Mouse (Mus musculus): ENCODE measurements at regions not wholly inside any gene's neighbourhood (a gene's known extent, or its start where the extent isn't known, plus 50 kb on each side); places are given as distances from the start of the nearest gene placed in this dataset.

DNA sequence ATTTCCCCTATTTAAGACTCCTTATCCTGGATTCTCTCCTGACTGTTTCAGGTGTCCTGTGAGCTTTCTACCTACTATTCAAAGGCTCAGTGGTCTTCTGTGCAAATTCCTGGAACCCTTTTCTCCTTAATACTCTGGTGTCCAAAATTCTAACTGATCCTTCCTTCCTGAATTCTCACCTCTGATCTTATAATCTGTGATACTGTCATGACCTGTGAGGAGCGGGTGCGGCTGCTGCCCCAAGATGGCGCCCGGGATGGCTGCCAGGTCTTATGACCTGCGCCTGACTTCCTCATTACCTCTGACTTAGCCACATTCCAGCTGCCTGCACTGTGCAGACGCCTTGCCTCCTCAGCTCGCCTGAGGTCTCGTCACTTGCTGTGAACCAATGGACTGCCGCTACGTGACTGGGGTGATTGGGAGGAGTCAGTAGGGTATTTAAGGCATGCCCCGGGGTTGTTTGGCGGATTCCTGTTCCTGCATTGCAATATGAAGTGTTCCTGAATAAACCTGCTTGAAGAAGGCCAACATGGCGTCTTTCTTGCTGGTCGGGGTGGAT lies 131.2 kb downstream of the Ptbp2 start:
- DNase-seq = no peak

DNA sequence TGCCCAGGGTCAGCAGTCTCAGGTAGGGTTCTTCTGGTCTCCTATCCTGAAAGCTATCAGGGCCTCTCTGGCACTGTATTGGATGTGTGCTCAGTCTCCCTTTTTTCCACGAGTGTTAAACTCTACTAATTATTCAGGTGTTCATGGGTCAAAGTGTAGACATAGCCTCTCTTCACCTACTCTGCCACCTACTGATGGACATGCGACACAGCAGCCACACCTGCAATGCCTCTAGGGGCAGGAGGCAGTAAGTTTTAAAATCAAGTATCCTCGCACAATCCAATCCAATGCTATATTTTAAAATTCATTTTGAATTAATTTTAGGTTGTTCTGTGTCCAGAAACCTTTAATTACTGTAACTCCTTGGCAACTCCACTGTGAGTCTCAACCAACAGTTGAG lies 145.6 kb downstream of the Ptbp2 start:
- no peak for DNase-seq

DNA sequence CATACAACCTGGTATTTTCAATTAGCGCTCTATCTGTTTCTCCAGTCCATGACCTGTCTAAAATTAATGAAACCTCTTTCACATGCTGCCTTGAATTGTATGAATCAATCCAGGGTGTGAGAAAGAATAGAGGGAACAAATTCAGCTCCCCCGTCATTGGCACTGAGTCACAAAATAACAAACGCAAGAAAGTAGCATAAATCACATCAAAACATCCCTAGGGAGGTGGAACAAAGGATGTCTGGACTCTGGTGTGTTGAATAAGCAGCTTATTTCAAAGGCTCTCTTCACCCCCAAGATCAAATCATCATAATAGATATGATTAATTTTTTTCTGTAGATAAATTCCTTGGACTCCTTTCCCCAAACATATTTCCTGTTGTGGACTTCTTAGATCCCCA lies 148.6 kb downstream of the Ptbp2 start:
- no peak for DNase-seq

DNA sequence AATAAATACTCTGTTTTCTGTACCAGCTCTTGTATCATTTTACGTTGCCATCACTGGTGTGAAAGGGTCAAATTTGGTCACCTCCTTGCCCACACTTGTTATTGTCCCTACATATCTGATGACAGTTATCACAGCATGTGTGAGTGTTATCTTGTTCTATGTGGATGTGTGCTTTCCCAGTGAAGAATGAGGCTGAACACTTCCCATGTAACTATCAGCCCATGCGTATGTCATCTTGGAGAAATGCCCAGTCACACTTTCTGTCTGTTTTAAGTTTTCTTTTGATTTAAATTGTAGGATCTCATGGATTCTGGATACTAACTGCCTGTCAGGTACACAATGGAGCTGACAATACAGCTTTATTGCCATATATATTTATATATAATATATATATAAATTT lies 150.8 kb downstream of the Ptbp2 start:
- DNase-seq = no peak

DNA sequence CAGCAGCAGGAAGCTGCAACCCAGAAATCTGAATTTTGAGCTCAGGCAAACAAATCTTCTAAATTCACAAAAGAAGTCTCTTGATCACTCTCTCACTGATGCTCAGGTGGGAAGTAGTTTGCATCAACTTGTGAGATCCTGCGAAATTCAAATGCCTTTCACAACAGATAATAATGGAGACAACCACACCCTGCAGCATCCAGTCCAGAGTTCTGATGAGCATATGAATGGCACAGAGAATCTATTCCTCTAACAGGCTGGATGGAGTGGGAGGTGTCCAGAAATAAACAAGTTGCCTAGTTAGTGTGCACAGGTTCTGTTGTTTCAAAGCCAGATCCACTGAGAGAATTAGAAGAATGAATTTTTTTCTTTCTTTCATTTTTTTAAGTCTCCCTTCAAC lies 178.2 kb downstream of the Ptbp2 start:
- no peak for DNase-seq

DNA sequence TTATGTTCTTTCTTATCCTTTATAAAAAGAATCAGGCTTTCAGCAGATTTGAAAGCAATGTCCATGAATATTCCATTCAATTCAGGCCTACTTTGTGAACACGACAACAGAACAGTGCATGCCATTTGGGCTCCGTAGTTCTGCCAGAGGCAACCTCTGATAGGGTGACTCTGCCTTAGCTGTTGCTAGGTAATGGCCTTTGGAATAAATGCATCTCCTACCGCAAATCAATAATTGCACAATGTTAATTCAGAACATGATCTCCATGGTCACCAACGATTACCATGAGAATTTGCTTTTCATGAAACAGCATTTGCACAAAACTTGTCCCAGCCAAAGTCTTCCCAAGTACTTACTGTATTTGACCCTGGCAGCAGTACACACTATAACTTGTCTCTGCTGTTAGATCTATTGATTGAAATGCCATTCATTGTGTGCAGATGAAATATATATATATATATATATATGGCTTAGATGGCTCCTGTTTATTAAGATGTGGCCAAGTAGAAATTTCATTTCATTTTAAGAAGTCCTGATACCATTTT lies 195.3 kb downstream of the Ptbp2 start:
- no peak for DNase-seq

DNA sequence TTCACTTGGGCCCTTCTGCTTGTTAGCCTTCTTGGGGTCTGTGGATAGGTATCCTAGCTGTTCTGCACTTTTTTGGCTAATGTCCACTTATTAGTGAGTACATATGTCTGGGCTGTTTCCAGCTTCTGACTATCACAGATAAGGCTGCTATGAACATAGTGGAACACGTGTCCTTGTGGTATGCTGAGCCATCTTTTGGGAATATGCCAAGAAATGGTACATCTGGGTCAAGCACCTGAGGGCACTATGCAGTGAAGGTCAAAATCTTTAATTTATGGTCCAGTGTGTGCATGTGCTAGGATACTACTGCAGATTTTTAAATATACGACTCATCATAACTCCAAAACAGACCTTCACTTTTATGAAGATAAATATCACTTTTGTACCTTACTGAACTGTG lies 196.3 kb downstream of the Ptbp2 start:
- DNase-seq = no peak

DNA sequence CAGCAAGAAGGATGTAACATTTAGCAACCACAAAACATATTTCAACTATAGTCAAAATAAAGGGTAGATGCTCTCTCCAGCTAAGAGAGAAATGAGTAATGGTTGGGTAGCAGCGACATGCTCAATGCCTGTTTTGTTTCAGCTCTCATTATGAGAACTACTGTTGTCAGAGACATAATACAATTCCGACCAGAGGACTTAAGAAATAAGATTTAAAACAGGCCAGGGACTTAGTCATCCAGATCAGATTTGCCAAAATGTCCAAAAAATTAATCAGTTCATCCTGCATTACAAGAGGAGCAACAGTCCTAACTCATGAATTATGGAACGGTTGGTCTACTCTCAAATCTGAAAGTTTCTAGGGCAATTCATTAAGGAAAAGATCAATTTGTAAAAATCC lies 208.8 kb downstream of the Ptbp2 start:
- DNase-seq = no peak

DNA sequence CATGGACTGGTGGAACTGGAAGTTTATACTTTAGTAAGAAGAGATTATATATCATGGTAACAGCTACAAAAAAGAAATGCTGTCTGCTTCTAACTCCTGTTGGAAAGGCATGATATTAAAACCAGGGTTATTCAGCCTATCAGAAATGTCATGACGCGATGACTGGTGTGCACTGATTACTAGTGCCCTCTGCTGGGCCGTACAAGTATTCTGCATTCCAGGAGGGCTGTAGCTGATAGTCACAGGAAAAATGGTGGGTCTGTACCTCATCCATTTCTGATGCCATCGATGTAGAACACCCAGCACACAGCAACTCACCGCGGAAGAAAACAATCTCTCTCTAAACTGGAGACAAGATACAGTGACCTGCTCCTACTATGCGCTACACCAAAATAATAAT lies 246.4 kb downstream of the Ptbp2 start:
- no peak for DNase-seq

DNA sequence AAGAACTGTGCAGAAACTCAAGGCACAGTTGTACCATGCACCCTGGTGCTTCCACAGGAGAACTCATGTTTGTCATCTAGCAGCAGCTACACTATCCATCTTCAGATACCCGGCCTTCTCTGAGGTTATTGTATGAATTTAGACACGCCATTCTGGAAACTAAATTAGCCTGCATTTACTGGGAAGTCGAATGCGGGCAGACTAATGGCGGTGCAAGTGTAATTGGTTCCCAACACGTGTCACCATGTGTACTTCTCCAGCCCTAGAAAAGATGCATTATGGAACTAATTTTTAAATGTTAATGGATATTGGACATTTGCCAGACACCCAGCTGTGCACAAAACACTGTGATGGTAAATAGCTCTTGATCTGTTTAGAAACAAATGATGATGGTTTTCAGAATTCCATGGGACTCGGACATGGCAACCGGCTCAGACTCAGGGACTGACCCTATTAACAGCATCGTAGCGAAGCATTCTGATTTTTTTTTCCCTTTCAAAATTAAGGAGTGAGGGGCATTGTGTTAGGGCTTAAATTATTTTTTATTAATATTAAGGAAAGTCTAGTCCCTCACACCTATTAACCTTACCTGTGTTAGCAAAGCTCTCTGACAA lies 259.6 kb downstream of the Ptbp2 start:
- no peak for DNase-seq

DNA sequence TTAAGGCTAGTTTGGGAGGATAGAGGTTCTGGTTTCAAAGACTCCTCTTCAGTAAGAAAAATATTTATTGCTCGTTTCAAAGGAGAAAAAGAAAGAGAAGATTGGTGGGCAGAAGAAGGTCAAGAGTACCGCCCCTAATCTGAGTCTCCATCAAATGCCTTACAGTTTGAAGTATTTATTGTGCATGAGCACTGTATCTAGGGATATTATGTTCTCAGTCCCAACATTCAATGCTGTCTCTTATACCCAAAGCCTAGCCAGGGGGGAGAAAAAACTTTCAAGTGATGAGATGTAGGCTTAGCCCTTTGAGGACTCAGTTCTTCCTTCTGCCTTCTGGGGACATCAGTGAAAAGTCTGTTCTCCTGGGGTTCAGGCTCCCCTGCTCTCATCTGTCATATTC lies 271.7 kb downstream of the Ptbp2 start:
- no peak for DNase-seq

DNA sequence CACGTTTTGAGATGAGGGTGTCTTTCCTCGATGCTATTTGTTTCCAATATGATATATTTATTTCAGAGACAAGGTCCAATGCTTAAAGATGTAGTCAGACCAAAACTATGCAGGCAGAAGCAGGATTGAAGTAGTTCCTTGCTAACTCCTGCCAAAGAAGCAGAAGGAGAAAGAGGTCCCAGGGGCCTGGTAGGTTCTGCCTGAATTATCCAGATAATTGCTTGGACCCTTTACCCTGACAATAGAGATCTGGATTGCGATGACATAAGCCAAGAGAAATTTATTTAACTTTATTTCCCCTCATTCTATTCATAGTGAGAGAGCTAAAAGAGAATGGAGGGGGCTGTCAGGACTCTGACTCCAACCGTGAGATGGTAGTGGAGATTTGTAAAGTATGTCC lies 275.1 kb downstream of the Ptbp2 start:
- no peak for DNase-seq

DNA sequence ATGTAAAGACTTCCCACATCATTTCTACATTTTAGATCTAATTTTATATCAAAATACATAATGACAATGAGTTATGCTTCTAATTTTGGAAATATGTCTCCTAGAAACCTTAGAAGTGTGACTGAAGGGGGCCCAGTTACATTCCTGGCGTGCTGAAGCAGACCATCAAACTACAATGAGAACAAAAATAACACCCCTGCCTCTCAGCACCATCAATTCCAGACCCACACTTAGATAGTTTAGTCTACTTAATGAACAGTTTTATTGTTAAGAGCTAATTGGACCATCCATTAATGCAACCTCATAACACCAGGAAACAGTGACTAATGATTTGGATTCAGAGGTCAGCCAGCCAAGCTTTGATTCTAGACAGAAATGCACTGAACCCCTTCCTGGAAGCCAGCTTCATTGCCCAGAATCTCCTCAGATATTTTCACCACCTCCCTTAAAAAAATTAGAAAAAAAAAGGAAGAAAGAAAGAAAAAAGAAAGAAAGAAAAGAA lies 280.7 kb downstream of the Ptbp2 start:
- no peak for DNase-seq

DNA sequence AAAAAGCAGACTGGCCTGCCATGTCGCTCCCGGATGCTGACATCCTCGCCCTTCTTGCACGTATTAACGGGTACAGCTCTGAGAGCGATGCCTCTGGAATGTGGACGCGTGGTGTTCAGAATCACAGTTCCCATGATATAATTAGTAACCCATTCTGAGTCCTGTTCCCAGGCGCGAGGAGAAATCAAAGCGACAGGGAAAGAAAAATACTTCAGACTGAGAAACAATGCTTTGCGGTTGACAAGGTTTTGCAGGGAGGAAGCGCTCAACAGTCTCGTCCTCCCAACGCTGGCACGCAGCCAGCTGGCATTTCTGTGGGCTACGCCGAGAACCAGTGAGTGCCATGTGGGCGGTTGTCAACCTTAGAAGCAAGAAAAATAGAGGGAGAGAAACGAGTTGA lies 285.6 kb downstream of the Ptbp2 start:
- DNase-seq = peak; percentile 54 to 60

DNA sequence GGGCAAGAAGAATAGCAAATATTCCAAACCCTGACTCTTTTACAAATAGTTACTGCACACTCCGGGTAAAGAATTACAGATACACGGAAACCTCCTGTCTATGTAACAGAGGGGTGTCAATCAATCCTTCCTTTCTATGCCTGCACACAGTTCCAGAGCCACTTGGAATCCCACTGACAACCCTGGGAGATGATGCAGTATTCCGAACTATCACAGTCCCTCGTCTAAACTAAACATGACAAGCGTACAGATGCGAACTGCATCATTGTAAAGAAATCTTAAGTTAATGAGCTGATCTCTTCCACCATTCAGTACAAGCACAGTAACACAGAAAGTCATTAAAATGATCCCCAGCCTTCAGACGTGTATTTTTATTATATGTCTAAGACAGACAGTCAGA lies 286.4 kb downstream of the Ptbp2 start:
- no peak for DNase-seq

DNA sequence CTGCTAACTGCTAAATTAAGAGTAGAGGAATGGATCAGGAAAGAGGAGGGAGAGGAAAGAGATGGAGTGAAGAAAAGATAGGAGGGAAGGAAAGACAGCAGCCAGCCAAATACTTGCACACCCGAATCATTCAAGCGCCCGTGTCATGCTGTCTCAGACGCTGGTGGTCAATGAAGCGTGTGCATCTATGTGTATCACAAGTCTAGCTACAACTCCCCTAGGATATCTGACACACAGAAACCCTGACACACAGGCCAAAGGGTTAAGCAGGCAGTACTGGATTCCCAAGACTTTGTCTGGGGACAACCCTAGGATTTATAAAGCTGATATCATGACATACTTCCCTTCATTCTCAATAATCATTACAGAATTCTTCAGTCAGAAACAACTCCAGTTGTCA lies 289.7 kb downstream of the Ptbp2 start:
- DNase-seq = no peak

DNA sequence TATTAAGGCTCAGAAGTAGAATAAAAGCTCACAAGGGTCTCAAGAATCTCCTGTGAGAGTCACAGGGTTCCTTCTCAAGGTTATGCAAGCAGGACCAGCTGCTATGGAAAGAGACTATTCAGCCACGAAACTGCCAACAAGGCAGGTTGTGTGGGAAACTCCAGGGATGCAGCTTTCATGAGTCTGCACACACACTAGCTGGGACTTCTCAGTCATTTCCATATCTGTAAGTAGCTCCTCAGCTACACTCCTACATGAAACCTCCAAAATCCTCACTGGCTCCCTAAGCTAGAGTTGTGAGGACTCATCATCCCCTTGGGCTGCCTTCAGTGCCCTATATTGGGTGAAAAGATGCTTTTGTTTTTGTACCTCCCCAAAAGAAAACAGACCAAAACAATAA lies 291.6 kb downstream of the Ptbp2 start:
- no peak for DNase-seq

DNA sequence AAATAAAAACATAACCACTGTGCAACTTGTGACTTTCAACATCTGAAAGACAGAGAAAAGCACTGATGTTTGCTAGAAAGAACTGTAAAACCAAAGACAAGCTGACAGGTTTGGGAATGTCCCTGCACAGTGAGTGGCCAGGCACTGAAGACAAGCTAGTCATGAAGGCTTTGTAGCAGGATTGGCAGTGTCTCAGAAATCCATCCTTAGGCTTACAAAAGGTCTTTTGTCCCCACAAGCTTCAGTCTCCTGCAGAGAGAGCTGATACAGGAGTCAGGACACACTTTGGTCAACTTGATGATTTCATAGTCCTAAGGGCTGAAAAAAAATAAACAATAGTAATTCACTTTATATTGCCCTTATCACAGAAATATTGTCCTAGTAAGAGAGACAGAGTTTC lies 294.9 kb downstream of the Ptbp2 start:
- no peak for DNase-seq

Measured in kidney, postnatal 25 days (tissue).